Mouse (Mus musculus): ENCODE results near the gene Ssu72. TPM values are rescaled to one million over a fixed set of nuclear protein-coding genes. Genes with fewer than 3 reads are reported as not detected.

Gene Ssu72
- polyA plus RNA-seq, 1 experiment from 2014 or later = 151 TPM

DNA sequence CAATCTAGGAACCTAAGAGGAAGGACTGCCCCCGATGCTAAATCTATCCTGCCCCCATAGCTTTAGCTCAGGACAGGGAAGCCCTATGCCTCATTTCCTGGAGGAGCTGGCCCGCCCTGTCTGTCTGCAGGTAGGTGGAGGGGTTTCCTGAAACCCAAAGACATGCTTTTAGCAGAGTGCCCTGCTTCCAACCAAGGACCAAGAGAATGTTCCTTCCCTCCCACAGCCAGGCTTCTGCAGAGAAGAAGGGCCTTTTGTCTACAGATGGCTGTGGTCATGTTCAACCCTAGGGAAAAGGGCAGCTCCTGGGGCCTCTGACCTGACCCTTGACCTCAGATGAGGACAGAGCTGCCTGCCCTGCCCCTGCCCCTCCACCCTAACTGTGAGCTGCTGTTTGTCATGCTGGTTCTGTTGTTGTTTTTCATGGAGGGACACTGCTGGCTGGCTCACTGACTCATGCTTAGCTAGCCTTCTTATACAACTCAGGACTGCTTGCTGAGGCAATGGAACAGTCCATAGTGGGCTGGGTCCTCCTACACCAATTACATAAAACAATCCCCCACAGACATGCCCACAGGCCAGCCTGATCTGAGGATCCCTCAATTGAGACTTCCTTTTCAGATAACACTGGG lies 72.2 kb downstream of the Ssu72 start:
- H3K27ac ChIP-seq = no peak overlapping the region
- WGBS = 36% methylated on average over 2 of the region's 2 CpGs
- ATAC-seq (ENCODE audit: low FRiP score, low read depth) = no peak

DNA sequence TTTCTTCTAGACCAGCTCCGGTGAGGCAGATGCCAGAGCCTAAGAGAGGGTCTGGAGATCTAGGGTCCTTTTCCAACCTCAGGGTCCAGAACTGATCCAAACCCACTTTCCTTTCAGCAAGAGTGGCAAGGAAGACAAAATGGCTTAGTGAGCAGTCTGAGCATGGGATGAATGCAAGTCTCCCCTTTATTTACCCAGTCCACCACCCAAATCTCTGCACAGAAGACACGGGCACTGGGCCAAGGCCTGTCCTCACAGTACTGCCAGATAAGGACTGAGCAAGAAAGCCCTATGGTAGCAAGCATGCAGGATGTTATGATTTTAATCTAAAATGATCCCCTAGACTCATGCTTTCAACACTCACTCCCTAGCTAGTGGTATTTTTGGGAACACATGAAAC lies 73.2 kb downstream of the Ssu72 start:
- H3K4me2 ChIP-seq (replicated peaks) = no peak overlapping the region
- H3K9me3 ChIP-seq = no peaks in the 10 kb centered on the region
- H3K4me1 ChIP-seq = peaks cover 17% of the 10 kb centered on the region
- no peak overlapping the region for H3K4me3 ChIP-seq
- no peaks in the 10 kb centered on the region for H3K36me3 ChIP-seq
- peaks cover 17% of the 10 kb centered on the region for H3K27me3 ChIP-seq (replicated peaks)
- WGBS = 91% methylated on average over 2 of the region's 2 CpGs
- H3K9ac ChIP-seq = no peak overlapping the region
- no peak overlapping the region for H3K27ac ChIP-seq
- no peak for ATAC-seq (ENCODE audit: low FRiP score, low read depth)

More for the DNA sequence above, 72.2 kb downstream of the Ssu72 start:
- Histone ChIP-seq H3K4me2 (replicated peaks) (no peak overlapping the region), H3K9me3 (no peaks in the 10 kb centered on the region), H3K36me3 (no peaks in the 10 kb centered on the region), H3K27me3 (replicated peaks) (peaks cover 23% of the 10 kb centered on the region), H3K4me3 (no peak overlapping the region), H3K9ac (no peak overlapping the region), H3K4me1 (peaks cover 17% of the 10 kb centered on the region)

DNA sequence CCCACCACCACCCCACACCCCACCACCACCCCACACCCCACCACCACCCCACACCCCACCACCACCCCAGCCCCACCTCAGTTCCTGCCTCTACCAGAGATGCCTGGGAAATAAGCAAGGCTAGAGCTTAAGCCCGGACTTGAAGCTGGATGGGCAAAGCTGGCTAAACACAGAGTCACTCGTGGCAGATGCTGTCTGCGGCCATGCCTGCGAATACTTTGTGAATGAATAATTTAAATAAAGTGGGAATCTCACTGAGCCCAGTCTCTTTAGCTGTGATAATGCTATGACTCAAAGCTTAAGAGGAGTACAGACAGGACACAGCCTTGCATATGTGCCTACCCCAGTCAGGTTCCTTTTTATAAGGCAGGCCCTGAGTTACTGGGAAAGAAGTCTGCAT lies 74.9 kb downstream of the Ssu72 start:
- Histone ChIP-seq H3K4me2 (replicated peaks) (no peak overlapping the region), H3K4me3 (no peak overlapping the region), H3K27ac (no peak overlapping the region), H3K27me3 (replicated peaks) (no peaks in the 10 kb centered on the region; the same call in 1 of the 2 replicates), H3K36me3 (no peaks in the 10 kb centered on the region), H3K4me1 (peaks cover 14% of the 10 kb centered on the region), H3K9me3 (no peaks in the 10 kb centered on the region), H3K9ac (no peak overlapping the region)
- 82% methylated on average over 4 of the region's 4 CpGs for WGBS
- no peak for ATAC-seq (ENCODE audit: low FRiP score, low read depth)

DNA sequence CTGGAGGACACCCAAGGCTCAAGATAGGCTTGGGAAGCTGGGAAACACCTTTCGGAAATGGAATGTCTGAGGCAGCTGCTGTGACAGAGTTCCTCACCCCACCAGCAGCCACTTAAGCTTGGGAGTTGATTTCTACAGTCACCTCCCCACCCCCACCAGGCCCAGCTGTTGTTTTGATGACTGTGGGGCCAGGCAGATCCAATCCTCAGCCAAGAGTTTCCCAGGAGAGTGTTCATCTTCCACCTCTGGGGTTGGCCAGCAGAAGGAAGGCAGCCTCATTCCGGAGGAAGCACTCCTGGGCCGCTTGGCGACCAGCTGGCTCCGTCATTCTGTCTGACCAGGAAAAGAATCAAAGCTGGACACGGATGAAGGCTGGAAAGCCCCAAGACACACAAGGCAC lies 76.3 kb downstream of the Ssu72 start:
- Histone ChIP-seq H3K4me2 (replicated peaks) (no peak overlapping the region), H3K4me3 (no peak overlapping the region), H3K27me3 (replicated peaks) (no peaks in the 10 kb centered on the region), H3K9me3 (no peaks in the 10 kb centered on the region), H3K9ac (peak overlapping the region; percentile 21; the same call in 1 of the 2 replicates), H3K36me3 (no peaks in the 10 kb centered on the region), H3K27ac (no peak overlapping the region), H3K4me1 (peaks cover 18% of the 10 kb centered on the region)
- no peak for ATAC-seq (ENCODE audit: low FRiP score, low read depth)
- 43% methylated on average over 6 of the region's 6 CpGs for WGBS

Other genes with a start within 250 kb of the Ssu72 start
- gene Tmem52, start 235.7 kb upstream of the Ssu72 start, polyA plus RNA-seq (2016; fragmentation: Nextera tagmentation; extraction: Ambion mirVana) = not detected in 2 replicates
- gene Gnb1, start 213.4 kb upstream of the Ssu72 start, polyA plus RNA-seq (2016; fragmentation: Nextera tagmentation; extraction: Ambion mirVana) = 762 and 837 TPM in 2 replicates
- 86.9 and 88.2 TPM in 2 replicates for gene Nadk, start 142.4 kb upstream of the Ssu72 start, polyA plus RNA-seq (2016; fragmentation: Nextera tagmentation; extraction: Ambion mirVana)
- 16.2 and 16.7 TPM in 2 replicates for gene Slc35e2, start 103.4 kb upstream of the Ssu72 start, polyA plus RNA-seq (2016; fragmentation: Nextera tagmentation; extraction: Ambion mirVana)
- 76.8 and 79.5 TPM in 2 replicates for gene Cdk11b, start 79.9 kb upstream of the Ssu72 start, polyA plus RNA-seq (2016; fragmentation: Nextera tagmentation; extraction: Ambion mirVana)
- gene Gm10563, start 59.4 kb upstream of the Ssu72 start, polyA plus RNA-seq (2016; fragmentation: Nextera tagmentation; extraction: Ambion mirVana) = not detected in 2 replicates
- 3.9 and 4.3 TPM in 2 replicates for gene Mmp23, start 51.4 kb upstream of the Ssu72 start, polyA plus RNA-seq (2016; fragmentation: Nextera tagmentation; extraction: Ambion mirVana)
- 33.8 and 38.1 TPM in 2 replicates for gene Mib2, start 35.6 kb upstream of the Ssu72 start, polyA plus RNA-seq (2016; fragmentation: Nextera tagmentation; extraction: Ambion mirVana)
- gene Fndc10, start 10.5 kb upstream of the Ssu72 start, polyA plus RNA-seq (2016; fragmentation: Nextera tagmentation; extraction: Ambion mirVana) = 10.6 and 11.6 TPM in 2 replicates
- 6.2 and 6.5 TPM in 2 replicates for gene Tmem240, start 30.0 kb downstream of the Ssu72 start, polyA plus RNA-seq (2016; fragmentation: Nextera tagmentation; extraction: Ambion mirVana)
- 85.2 and 90.7 TPM in 2 replicates for gene Atad3a, start 56.3 kb downstream of the Ssu72 start, polyA plus RNA-seq (2016; fragmentation: Nextera tagmentation; extraction: Ambion mirVana)
- gene Vwa1, start 69.9 kb downstream of the Ssu72 start, polyA plus RNA-seq (2016; fragmentation: Nextera tagmentation; extraction: Ambion mirVana) = 16.6 and 17.9 TPM in 2 replicates
- gene Tmem88b, start 81.1 kb downstream of the Ssu72 start, polyA plus RNA-seq (2016; fragmentation: Nextera tagmentation; extraction: Ambion mirVana) = 0.56 and 0.86 TPM in 2 replicates
- not detected in 2 replicates for gene Ankrd65, start 85.6 kb downstream of the Ssu72 start, polyA plus RNA-seq (2016; fragmentation: Nextera tagmentation; extraction: Ambion mirVana)
- gene Mrpl20, start 98.1 kb downstream of the Ssu72 start, polyA plus RNA-seq (2016; fragmentation: Nextera tagmentation; extraction: Ambion mirVana) = 226 and 242 TPM in 2 replicates
- 203 and 204 TPM in 2 replicates for gene Ccnl2, start 107.7 kb downstream of the Ssu72 start, polyA plus RNA-seq (2016; fragmentation: Nextera tagmentation; extraction: Ambion mirVana)
- gene Aurkaip1, start 126.5 kb downstream of the Ssu72 start, polyA plus RNA-seq (2016; fragmentation: Nextera tagmentation; extraction: Ambion mirVana) = 142 and 144 TPM in 2 replicates
- 26.7 and 27.1 TPM in 2 replicates for gene Mxra8, start 134.9 kb downstream of the Ssu72 start, polyA plus RNA-seq (2016; fragmentation: Nextera tagmentation; extraction: Ambion mirVana)
- 26.2 and 32.1 TPM in 2 replicates for gene Dvl1, start 142.6 kb downstream of the Ssu72 start, polyA plus RNA-seq (2016; fragmentation: Nextera tagmentation; extraction: Ambion mirVana)
- 0.28 and 0.56 TPM in 2 replicates for gene Tas1r3, start 158.6 kb downstream of the Ssu72 start, polyA plus RNA-seq (2016; fragmentation: Nextera tagmentation; extraction: Ambion mirVana)
- gene Cptp, start 164.6 kb downstream of the Ssu72 start, polyA plus RNA-seq (2016; fragmentation: Nextera tagmentation; extraction: Ambion mirVana) = 19.5 and 22.1 TPM in 2 replicates
- 77.0 TPM in 2 replicates for gene Ints11, start 164.7 kb downstream of the Ssu72 start, polyA plus RNA-seq (2016; fragmentation: Nextera tagmentation; extraction: Ambion mirVana)
- gene Pusl1, start 187.0 kb downstream of the Ssu72 start, polyA plus RNA-seq (2016; fragmentation: Nextera tagmentation; extraction: Ambion mirVana) = 46.6 and 52.0 TPM in 2 replicates
- gene Acap3, start 187.0 kb downstream of the Ssu72 start, polyA plus RNA-seq (2016; fragmentation: Nextera tagmentation; extraction: Ambion mirVana) = 65.5 and 68.0 TPM in 2 replicates
- 159 and 167 TPM in 2 replicates for gene Ube2j2, start 239.0 kb downstream of the Ssu72 start, polyA plus RNA-seq (2016; fragmentation: Nextera tagmentation; extraction: Ambion mirVana)